Mouse (Mus musculus): ENCODE results near the gene Tmem43. TPM values are rescaled to one million over a fixed set of nuclear protein-coding genes. Genes with fewer than 3 reads are reported as not detected.
A peak's percentile ranks its signal among the peaks of the same experiment; 100 is the strongest.

Gene Tmem43
- polyA plus RNA-seq (2016; fragmentation: Nextera tagmentation; extraction: Ambion mirVana) = 60.3 and 60.4 TPM in 2 replicates

DNA sequence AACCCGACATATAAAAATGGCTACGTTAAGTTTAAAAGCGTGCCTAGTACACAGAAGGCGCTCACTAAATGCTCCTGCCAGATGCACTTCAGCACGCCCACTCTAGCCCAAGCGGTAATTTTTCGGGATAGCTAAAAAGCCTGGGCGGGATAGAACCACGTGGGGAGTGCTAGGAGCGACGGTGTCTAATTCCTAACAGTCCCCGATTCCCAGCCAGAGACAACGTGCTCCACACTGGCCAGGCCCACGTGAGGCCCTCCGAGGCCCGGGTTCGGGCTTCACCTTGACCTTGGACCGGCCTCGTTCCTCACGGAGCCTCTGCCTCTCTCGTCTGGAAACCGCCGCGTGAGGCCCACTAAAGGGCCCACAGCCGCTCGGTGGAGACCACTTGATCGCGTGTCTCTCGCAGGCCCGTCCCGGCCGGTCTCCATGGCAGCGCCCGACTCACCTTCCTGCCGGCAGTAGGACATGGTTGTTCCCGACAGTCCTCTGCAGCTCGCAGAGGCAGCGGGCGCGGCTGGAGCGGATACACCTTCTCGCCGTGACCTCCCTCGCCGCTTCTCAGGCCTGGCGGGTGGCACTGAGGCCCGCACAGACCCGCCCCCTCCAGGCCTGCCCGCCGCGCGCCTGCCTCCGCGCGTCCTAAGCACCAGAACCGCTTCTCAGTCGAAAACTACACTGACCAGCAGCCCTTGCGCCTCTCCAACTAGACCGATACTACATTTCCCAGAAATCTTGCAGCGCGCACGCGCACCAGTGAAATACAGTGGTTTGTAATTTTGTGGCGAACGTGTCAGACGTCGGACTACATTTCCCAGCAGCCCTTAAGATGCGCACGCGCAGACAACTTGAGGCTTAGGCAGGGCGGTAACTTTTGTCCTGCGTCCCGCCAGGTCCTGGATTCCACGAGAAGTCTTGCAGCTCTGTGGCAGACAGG is at the start of gene Tmem43, which contains the start of gene Chchd4:
Tmem43 (plus strand) TSS at position 836 of the 937 bp plus-strand sequence.
Chchd4 (minus strand) TSS at position 679 of the 937 bp plus-strand sequence.
- DNase-seq (ENCODE audit: low spot score) = peak; percentile 96

DNA sequence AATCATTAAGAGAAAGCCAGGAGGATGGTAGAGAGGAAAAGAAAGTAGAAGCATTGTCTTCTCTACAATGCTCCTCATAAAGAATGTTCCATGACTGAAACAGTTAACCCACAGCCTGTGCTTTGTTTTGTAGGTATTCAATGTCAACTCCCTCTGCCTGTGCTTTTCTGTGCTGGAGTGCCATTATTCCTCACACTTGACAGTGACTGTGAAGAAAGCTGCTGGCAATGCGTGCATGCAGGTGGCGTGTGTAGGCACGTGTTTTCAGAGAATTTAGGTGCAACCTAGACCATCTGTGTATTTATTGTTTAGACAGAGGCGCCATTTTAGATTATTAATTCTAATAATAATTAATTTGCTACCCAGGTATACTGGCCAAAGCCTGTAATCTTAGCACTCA is 49.4 kb upstream of the Tmem43 start:
- H3K36me3 ChIP-seq = no peaks in the 10 kb centered on the region
- no peak overlapping the region for H3K4me3 ChIP-seq
- no peak overlapping the region for H3K27ac ChIP-seq
- H3K27me3 ChIP-seq (ENCODE audit: low read depth, poor library complexity, severe bottlenecking) = peaks cover 14% of the 10 kb centered on the region
- 62% methylated on average over 4 of the region's 4 CpGs for WGBS
- no peaks in the 10 kb centered on the region for H3K9me3 ChIP-seq (replicated peaks)
- DNase-seq (ENCODE audit: low spot score) = no peak
- no peaks in the 10 kb centered on the region for H3K4me1 ChIP-seq

More for the DNA sequence above, at the start of gene Tmem43, which contains the start of gene Chchd4:
- Histone ChIP-seq H3K4me1 (peaks cover 25% of the 10 kb centered on the region), H3K36me3 (peaks cover 56% of the 10 kb centered on the region), H3K4me3 (peak within 1 kb of the TSS; percentile 79), H3K27ac (peak within 1 kb of the TSS; percentile 89), H3K9me3 (replicated peaks) (no peaks in the 10 kb centered on the region), H3K27me3 (ENCODE audit: low read depth, poor library complexity, severe bottlenecking) (no peaks in the 10 kb centered on the region)
- WGBS = under 1% methylated on average over 74 of the region's 74 CpGs

DNA sequence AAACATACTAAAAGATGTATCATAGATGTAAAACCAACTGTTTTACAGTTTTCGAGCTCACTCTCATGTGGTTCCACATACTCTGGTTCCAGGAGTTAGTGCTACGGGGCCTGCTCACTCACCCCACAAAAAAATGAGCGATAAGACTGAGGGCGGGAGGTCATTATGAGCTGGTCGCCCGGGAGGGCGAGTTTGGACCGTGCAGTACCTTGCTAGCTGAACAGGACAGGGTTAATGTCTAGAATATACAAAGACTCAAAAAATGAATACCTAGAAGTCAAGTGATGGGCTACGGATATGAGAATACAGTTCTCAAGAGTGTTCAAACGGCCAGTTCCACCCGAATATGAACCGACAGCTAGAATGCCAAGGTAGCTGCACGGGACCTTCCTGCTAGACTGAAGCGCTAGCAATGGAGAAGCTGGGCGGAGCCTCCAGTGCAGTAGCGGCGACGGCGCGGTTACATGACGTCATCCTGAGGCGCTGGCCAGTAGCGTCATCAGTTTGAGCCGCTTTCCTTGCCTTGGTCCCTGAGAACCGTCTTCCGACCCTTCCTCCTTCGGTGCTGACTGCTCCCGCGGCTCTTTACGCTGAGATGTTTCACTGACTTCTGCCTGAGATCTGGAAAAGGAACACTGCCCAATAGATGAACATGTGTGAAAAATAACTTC is 32.9 kb upstream of the Tmem43 start:
- Histone ChIP-seq H3K27ac (peak overlapping the region; percentile 80), H3K27me3 (ENCODE audit: low read depth, poor library complexity, severe bottlenecking) (peaks cover 17% of the 10 kb centered on the region; the same call in 1 of the 2 replicates), H3K4me3 (peak overlapping the region; percentile 71), H3K36me3 (no peaks in the 10 kb centered on the region), H3K9me3 (replicated peaks) (no peaks in the 10 kb centered on the region), H3K4me1 (peaks cover 8% of the 10 kb centered on the region)
- DNase-seq (ENCODE audit: low spot score) = peak; percentile 96
- 2% methylated on average over 30 of the region's 30 CpGs for WGBS

DNA sequence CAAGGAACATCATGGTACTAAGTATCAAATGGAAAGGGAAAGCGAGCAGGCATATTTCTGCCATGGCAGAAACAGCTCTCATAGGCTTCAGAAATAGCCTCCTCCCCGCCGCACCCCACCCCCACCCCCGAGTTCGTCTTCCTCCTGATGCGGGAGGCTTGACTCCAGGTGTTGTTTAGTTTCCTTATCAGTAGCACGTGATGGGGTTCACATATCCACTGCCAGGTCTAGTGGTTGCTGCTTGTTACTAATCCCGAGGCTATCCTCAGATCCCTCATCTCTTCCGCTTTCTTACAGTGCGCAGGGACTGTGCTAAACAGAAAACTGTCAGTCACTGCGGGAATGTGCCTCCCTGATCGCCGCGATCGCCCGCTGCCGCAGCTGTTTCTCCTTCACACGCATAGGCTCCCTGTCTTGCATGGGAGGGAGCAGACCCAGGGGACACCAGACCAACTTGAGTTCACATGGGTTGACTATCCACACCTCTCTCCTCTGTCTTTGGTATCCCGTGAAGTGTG is 32.3 kb upstream of the Tmem43 start:
- Histone ChIP-seq H3K27ac (peak overlapping the region; percentile 80), H3K4me3 (peak overlapping the region; percentile 71), H3K9me3 (replicated peaks) (no peaks in the 10 kb centered on the region), H3K4me1 (peaks cover 8% of the 10 kb centered on the region), H3K27me3 (ENCODE audit: low read depth, poor library complexity, severe bottlenecking) (peaks cover 17% of the 10 kb centered on the region; the same call in 1 of the 2 replicates), H3K36me3 (no peaks in the 10 kb centered on the region)
- 5% methylated on average over 19 of the region's 19 CpGs for WGBS
- no peak for DNase-seq (ENCODE audit: low spot score)

DNA sequence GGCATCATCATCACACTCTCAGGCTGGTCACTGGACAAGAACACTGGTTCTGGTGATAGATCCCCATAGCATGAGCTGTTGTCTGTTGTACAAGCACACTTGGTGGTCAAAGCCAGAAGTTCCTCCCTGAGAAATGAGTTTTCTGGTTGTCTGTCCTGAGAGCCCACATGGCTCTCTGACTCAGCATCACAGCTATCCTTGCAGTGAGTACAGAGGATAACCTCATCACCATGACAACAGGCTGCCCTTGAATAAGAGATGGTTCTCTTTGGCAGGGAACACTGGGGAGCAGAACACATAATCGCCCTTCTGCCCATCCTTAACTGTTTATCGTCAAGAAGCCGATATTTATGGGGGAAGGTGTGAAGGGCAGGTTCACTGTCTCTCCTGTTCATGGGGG is 28.2 kb upstream of the Tmem43 start:
- Histone ChIP-seq H3K36me3 (no peaks in the 10 kb centered on the region), H3K4me1 (peaks cover 8% of the 10 kb centered on the region), H3K27me3 (ENCODE audit: low read depth, poor library complexity, severe bottlenecking) (no peaks in the 10 kb centered on the region), H3K9me3 (replicated peaks) (no peaks in the 10 kb centered on the region), H3K27ac (no peak overlapping the region), H3K4me3 (no peak overlapping the region)
- WGBS = 75% methylated on average over 3 of the region's 3 CpGs
- no peak for DNase-seq (ENCODE audit: low spot score)

DNA sequence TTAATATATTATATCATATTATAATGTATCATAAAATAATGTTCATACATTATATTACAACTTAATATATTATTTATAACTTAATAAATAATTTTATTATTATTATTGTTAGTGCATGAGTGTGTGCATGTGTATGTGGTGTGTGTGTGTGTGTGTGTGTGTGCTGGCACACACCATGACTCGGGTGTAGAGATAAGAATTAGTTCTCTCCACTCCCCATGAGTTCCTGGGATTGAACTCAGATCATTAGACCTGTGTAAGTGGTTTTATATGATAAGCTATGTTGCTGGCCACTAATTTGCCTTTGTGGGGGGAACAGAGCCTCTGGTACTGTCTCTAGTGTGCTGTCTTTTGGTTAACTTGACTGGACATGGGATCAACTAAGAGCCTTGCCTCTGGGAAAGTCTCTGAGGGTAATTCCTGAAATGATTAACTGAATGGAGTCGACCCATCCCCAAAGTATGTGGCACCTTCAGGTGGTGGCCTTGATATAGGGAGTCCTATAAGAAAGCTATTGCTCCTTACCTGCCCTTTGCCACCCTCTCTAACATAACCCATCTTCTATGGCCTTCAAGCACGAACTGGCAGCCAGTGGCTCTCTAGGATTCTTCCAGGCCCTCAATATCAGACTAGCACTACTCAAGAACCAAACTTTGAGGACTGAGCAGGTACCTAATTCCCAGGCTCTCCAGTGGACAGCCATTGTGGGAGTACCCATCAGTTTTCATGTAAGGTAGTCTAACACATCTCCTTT is 23.9 kb upstream of the Tmem43 start:
- Histone ChIP-seq H3K27ac (no peak overlapping the region), H3K4me1 (no peaks in the 10 kb centered on the region), H3K27me3 (ENCODE audit: low read depth, poor library complexity, severe bottlenecking) (no peaks in the 10 kb centered on the region), H3K4me3 (no peak overlapping the region), H3K9me3 (replicated peaks) (no peaks in the 10 kb centered on the region), H3K36me3 (no peaks in the 10 kb centered on the region)
- 67% methylated on average over 3 of the region's 3 CpGs for WGBS
- no peak for DNase-seq (ENCODE audit: low spot score)

DNA sequence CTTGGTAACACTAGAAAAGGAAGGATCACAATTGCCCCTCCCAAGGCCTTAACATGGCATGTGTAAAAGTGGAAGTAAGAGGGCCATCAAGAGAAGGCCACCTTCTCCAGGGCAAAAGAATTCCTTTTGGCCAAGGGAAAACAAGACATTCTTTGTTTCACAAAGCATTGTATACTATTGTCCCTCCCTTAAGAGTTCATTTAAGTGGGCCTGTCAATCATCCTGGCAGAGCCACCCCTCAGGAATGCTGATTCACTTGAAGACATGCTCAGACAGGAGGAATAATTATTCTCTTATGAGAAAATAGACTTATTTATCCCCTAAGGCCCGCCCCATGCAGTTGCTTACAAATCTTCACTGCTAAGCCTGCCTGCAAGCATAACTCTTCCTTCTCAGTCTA is 21.4 kb upstream of the Tmem43 start:
- DNase-seq (ENCODE audit: low spot score) = no peak
- no peaks in the 10 kb centered on the region for H3K4me1 ChIP-seq
- no peaks in the 10 kb centered on the region for H3K36me3 ChIP-seq
- no peaks in the 10 kb centered on the region for H3K9me3 ChIP-seq (replicated peaks)
- 66% methylated on average over 1 of the region's 1 CpGs for WGBS
- no peak overlapping the region for H3K27ac ChIP-seq
- H3K4me3 ChIP-seq = no peak overlapping the region
- no peaks in the 10 kb centered on the region for H3K27me3 ChIP-seq (ENCODE audit: low read depth, poor library complexity, severe bottlenecking)

DNA sequence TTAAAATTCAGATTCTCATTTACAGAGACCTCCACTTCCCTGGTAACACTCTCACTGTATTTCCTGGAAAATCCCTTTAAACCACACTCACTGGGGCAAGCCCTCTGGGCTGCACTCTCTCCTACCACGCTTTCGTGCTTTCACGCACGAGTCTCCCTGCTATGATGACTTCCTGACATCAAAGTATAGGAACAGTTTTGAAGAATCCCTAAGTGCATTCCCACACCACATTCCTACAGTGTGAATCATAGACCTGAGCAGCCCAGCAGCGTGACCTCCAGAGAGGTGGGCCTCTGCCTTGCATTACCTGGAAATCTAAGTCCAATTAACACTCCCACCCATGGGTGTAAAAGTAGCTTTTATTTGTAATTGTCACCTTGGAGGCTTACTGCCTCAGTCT is 19.0 kb upstream of the Tmem43 start:
- H3K27me3 ChIP-seq (ENCODE audit: low read depth, poor library complexity, severe bottlenecking) = no peaks in the 10 kb centered on the region
- H3K9me3 ChIP-seq (replicated peaks) = no peaks in the 10 kb centered on the region
- no peak for DNase-seq (ENCODE audit: low spot score)
- H3K36me3 ChIP-seq = no peaks in the 10 kb centered on the region
- H3K4me3 ChIP-seq = no peak overlapping the region
- no peaks in the 10 kb centered on the region for H3K4me1 ChIP-seq
- no peak overlapping the region for H3K27ac ChIP-seq
- WGBS = 50% methylated on average over 5 of the region's 5 CpGs

DNA sequence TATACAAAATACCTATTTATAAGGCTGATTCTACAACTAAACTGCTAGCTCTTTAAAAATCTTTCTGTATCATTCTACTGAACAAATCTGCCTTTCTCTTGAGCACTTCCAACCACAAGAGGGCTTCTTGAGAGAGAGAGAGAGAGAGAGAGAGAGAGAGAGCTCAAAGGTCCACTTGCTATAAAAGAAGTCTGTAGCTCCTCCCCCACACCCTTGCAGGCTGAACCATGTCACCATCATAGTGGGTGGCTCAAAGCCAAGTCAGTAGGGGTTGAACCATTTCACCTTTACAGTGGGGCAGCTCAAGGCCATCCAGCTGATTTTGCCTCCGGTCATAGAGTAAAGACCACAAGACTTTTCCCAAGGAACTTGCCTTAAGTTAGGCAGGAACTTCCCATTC is 14.0 kb upstream of the Tmem43 start:
- Histone ChIP-seq H3K27me3 (ENCODE audit: low read depth, poor library complexity, severe bottlenecking) (no peaks in the 10 kb centered on the region), H3K4me1 (no peaks in the 10 kb centered on the region), H3K36me3 (peaks cover 20% of the 10 kb centered on the region), H3K9me3 (replicated peaks) (no peaks in the 10 kb centered on the region), H3K27ac (no peak overlapping the region), H3K4me3 (no peak overlapping the region)
- DNase-seq (ENCODE audit: low spot score) = no peak
- WGBS = 97% methylated on average over 1 of the region's 1 CpGs

DNA sequence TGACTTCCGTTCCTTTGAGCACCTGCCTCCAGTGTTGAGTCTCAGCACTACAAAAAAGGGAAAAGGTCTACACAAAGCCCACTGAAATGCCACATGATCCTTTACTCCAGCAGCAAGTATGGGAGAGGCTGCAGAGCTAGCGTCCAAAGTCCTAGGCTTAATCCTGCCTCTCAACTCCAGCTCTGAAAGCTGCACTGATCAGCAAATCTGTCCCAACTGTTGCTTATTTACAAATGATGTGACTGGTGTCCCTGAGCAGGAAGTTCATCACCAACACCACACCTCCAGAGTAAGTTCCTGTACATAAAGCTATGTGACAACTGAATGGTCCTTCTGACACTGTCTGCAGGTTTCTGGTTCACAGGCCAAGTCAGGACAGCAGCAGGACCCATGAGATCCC is 7.7 kb upstream of the Tmem43 start:
- no peaks in the 10 kb centered on the region for H3K27me3 ChIP-seq (ENCODE audit: low read depth, poor library complexity, severe bottlenecking)
- H3K4me1 ChIP-seq = no peaks in the 10 kb centered on the region
- no peaks in the 10 kb centered on the region for H3K9me3 ChIP-seq (replicated peaks)
- H3K36me3 ChIP-seq = peaks cover 80% of the 10 kb centered on the region
- DNase-seq (ENCODE audit: low spot score) = no peak
- WGBS = 90% methylated on average over 2 of the region's 2 CpGs
- no peak overlapping the region for H3K4me3 ChIP-seq
- no peak overlapping the region for H3K27ac ChIP-seq

DNA sequence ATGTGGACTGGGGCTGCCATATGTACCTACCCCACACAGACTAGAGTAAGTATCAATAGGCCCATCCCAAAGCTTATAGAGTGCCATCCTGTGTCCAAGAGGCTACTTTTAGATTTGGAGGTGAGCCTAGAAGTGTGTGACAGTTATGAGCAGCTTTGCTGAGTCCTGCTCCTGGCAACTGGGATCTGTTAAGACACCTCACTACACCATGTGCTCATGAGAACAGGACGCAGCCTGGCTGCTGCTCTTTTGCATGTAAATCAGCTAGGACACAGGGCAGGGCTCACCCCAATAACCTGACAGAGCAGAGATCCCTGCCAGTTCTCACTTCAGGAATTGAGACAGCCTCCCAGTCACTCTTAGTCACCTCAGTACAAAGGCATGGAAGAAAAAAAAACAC is 6.4 kb upstream of the Tmem43 start:
- no peaks in the 10 kb centered on the region for H3K27me3 ChIP-seq (ENCODE audit: low read depth, poor library complexity, severe bottlenecking)
- no peak overlapping the region for H3K4me3 ChIP-seq
- peaks cover 7% of the 10 kb centered on the region for H3K4me1 ChIP-seq
- H3K36me3 ChIP-seq = peaks cover 82% of the 10 kb centered on the region
- 85% methylated on average over 1 of the region's 1 CpGs for WGBS
- H3K27ac ChIP-seq = no peak overlapping the region
- DNase-seq (ENCODE audit: low spot score) = no peak
- no peaks in the 10 kb centered on the region for H3K9me3 ChIP-seq (replicated peaks)

DNA sequence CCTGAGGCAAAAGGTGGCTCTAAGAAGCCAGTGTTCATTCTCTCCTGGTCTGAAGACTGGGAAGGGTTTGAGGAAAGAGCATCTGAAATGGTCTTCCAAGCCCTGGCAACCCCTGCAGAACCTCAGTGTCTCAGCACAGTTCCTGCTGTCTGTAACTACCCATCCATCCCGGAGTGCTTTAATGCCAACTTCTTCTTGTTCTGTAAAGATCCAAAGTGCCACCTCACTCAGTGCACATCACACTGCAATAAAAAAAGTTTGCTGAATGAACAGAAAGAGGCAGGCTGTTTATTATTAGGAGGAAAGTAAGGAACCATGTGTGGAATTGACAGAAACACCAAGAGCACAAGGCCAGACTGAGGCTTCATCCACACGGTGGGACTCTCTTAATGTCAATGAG is 2.8 kb upstream of the Tmem43 start:
- no peaks in the 10 kb centered on the region for H3K27me3 ChIP-seq (ENCODE audit: low read depth, poor library complexity, severe bottlenecking)
- H3K36me3 ChIP-seq = peaks cover 56% of the 10 kb centered on the region
- H3K4me1 ChIP-seq = peaks cover 25% of the 10 kb centered on the region
- no peak for DNase-seq (ENCODE audit: low spot score)
- H3K27ac ChIP-seq = no peak overlapping the region
- WGBS = 81% methylated on average over 2 of the region's 2 CpGs
- H3K4me3 ChIP-seq = no peak overlapping the region
- no peaks in the 10 kb centered on the region for H3K9me3 ChIP-seq (replicated peaks)

Data from limb, embryonic 10.5 days (tissue).